Mouse (Mus musculus) urinary bladder, postnatal 14 days (tissue): ENCODE data around the gene Olfr775.

Experiments
- DNase-seq: peaks from one replicate; pipeline ENCODE4 v3.0.0; 2021; ENCODE audit warnings: low spot score

Olfr775 gene

DNA sequence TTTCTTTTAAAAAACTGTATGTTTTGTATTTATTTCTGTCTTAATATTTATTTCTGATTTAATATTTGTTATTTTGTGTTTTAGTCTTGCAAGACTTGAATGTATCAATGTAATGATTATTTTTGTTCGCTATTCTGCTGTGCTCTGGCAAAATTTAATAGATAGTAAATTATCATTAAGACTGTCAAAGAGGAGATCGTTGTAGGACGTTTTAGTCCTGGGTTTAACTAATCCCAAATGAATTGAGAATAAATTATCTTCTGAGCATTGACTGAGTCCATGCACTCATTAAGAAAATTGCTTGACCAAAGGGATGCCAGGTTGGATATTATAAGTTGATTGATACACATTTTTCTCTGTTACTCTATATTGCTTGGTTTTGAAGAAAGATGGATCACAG is at the start of gene Olfr775:
Gene Olfr775 (plus strand): TSS at position 301 of the 400 bp plus-strand sequence.
- DNase-seq, result no peak

DNA sequence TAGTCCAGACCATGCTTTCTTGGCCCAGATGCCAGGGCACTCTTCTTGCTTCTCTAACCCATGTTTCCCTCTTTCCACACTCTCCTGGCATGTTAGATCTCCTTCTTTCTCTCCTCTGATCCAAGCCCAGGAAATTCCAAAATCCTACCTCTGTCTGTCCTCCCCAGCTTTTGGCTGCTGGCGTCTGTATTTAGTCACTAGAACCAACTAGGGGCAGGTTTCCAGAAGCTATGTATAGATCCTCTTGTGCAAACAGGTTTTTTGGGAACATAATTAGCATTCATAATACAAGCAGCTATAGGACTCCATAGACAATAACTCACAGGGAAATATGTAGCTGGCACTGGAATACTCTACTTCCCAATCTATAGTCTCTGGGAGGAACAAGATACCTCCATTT is 17.5 kb upstream of the Olfr775 start:
- no peak for DNase-seq

DNA sequence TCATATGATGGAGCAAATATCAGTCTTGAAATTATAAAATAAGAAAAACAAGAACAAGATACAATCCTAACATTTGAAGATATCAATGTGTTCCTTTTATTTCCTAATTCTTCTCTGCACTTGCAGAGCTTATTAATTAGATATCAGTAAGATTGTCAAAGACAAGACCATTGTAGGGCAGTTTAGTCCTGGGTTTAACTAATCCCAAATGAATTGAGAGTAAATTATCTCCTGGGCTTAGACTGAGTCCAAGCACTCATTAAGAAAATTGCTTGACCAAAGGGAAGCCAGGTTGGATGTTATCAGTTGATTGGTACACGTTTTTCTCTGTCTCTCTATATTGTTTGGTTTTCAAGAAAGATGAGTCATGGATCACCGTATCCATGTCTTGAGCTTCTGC is 12.3 kb upstream of the Olfr775 start, which contains the start of gene Olfr774:
Gene Olfr774 (plus strand): TSS at position 301 of the 400 bp plus-strand sequence.
- no peak for DNase-seq

DNA sequence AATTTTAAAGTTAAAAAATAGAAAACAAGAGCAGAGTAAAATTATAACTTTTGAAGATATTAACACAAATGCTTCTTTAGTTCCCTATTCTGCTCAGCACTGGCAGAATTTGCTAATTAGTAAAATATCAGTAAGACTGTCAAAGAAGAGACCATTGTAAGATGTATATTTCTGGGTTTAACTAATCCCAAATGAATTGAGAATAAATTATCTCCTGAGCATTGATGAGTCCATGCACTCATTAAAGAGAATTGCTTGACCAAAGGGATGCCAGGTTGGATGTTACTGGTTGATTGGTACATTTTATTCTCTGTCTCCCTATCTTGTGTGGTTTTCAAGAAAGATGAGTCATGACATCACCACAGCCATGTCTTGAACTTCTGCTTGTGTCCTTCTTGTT is 10.6 kb downstream of the Olfr775 start, which contains the start of gene Olfr776:
Gene Olfr776 (plus strand): TSS at position 301 of the 400 bp plus-strand sequence.
- no peak for DNase-seq

DNA sequence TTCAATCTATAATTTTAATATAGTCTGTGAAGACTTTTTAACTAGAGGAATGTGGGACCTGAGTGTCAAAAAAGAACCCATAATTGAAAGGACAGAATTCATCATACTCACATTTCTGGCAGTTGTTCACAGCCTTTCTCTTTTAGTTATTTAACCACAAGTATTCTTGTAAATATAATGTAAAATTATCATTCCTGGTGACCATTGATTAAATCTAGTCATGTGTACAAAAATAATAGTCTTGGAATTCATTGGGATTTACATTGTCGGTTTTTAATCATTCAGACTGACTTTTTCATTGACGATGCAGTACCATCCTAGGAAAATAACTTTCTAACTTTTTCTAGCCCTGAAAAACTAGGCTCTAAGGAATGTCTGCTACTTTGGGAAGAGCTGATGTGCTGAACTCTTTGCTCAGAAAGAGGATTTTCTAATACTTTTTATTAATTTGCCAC is 22.9 kb downstream of the Olfr775 start, which contains the start of gene Olfr777:
Gene Olfr777 (minus strand): TSS at position 405 of the 455 bp plus-strand sequence.
- DNase-seq, result no peak
